Mouse (Mus musculus) CH12.LX (cell line): ENCODE measurements around the gene Ctsc.

Source experiments
- CTCF ChIP-seq, 2 experiments: IDR thresholded peaks in 1 of 2; conservative IDR thresholded peaks in 1 of 2; 2 replicates each; pipeline ENCODE4 v1.5.1; 2011 to 2012; ENCODE audit warnings: low read depth in 2 of 2, low read length in 2 of 2, improper control_type of control experiment in 1 of 2, inconsistent platforms in 1 of 2, mild to moderate bottlenecking in 1 of 2, moderate library complexity in 1 of 2
- EP300 ChIP-seq: IDR thresholded peaks from 2 replicates; pipeline ENCODE4 v1.6.1; 2011; ENCODE audit warnings: low read length, improper control_type of control experiment
- MYC ChIP-seq: IDR thresholded peaks from 2 replicates; pipeline ENCODE4 v1.6.1; 2011; ENCODE audit warnings: low read depth, mild to moderate bottlenecking, improper control_type of control experiment, low read length
- NRF1 ChIP-seq: IDR thresholded peaks from 2 replicates; pipeline ENCODE4 v1.6.1; 2014; ENCODE audit warnings: low read depth, mild to moderate bottlenecking, inconsistent platforms, low read length, improper control_type of control experiment, moderate library complexity
- POLR2A ChIP-seq: IDR thresholded peaks from 2 replicates; pipeline ENCODE4 v1.6.1; 2011; ENCODE audit warnings: low read depth, mild to moderate bottlenecking, improper control_type of control experiment, low read length
- TCF12 ChIP-seq: IDR thresholded peaks from 2 replicates; pipeline ENCODE4 v1.6.1; 2014; ENCODE audit warnings: low read depth, mild to moderate bottlenecking, inconsistent platforms, low read length, improper control_type of control experiment
- USF1 ChIP-seq: IDR thresholded peaks from 2 replicates; pipeline ENCODE4 v1.6.1; 2014; ENCODE audit warnings: low read depth, mild to moderate bottlenecking, inconsistent platforms, low read length, improper control_type of control experiment

DNA sequence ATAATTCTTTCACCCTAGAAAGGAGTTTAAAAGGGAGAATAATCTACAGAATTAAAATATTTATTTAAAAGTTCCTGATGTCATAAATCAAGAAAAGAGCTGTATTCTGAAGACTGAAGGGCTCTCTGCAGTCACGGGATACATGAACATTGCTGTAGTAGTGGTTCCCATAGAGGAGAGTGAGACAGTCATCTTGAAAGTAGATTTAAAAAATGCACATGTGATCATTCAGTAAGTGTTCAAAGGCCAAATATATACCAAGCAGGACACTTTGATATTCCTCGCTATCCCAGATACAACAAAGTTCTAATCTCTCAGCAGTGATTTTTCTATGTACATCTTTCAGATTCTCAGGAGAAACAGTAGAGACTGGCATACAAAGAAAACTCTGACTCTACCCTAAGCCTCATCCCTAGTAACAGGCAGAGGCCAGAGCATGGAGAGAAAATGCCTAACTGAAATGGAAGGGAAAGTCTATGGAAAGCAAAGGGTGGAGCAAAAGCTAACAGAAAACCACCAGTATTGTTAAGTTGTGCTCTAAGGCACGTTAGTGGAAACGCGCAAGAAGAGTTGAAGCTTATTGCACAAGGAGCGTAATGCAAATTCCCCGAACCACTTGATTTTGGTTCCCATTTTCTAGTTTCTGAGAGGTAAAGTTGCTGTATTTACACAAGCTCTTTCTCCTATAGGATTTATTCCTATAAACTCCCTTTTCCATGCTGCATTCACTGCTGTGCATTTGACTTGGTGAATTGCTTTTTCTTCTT is 46.9 kb upstream of the Ctsc start:
- TF ChIP-seq CTCF (conservative IDR thresholded peaks at IDR 0.05 in 1 of 2, IDR thresholded peaks at IDR 0.05 in 1 of 2; ENCODE audit: low read depth in 2 of 2, low read length in 2 of 2) (no peak), NRF1 (no peak), POLR2A (no peak), MYC (no peak), TCF12 (no peak), USF1 (no peak), EP300 (peak; percentile 20; the same call in 1 of the 2 replicates)
